Mouse (Mus musculus): ENCODE results near the gene Gm13128. TPM values are rescaled to one million over a fixed set of nuclear protein-coding genes. Genes with fewer than 3 reads are reported as not detected.
"Not testable (repeated sequence)": the region's sequence is repeated elsewhere in the genome, so short reads cannot be mapped to it uniquely, and the experiment has no call there.

The Gm13128 gene
- not detected in 2 replicates for polyA plus RNA-seq (2015; fragmentation: Nextera tagmentation; extraction: Ambion mirVana)

- not testable (repeated sequence) for H3K36me3 ChIP-seq; H3K4me3 ChIP-seq; H3K9me3 ChIP-seq; H3K27me3 ChIP-seq; H3K4me1 ChIP-seq (replicated peaks); H3K4me2 ChIP-seq; H3K27ac ChIP-seq (replicated peaks); ATAC-seq (ENCODE audit: low FRiP score, low read depth); H3K9ac ChIP-seq
- 64% methylated on average over 4 of the region's 4 CpGs for WGBS
These were observed at the start of gene Gm13128 for GRCm38 (mm10) chr4:144329949-144330348. TSS of gene Gm13128 (plus strand) at chr4:144330249.

- H3K9me3 ChIP-seq; H3K27ac ChIP-seq (replicated peaks); H3K4me1 ChIP-seq (replicated peaks); H3K4me3 ChIP-seq; H3K36me3 ChIP-seq; H3K4me2 ChIP-seq; ATAC-seq (ENCODE audit: low FRiP score, low read depth); H3K9ac ChIP-seq; H3K27me3 ChIP-seq: not testable (repeated sequence)
- 81% methylated on average over 1 of the region's 1 CpGs for WGBS
These were observed 49.7 kb upstream of the Gm13128 start, which contains the start of gene Pramel5 for GRCm38 (mm10) chr4:144280388-144280787. TSS of gene Pramel5 (minus strand) at chr4:144280488.

GRCm38 (mm10) chr4:144299414-144299813 is 30.6 kb upstream of the Gm13128 start:
- H3K4me1 ChIP-seq (replicated peaks); H3K27me3 ChIP-seq; H3K36me3 ChIP-seq; H3K4me2 ChIP-seq; H3K27ac ChIP-seq (replicated peaks); H3K9ac ChIP-seq; ATAC-seq (ENCODE audit: low FRiP score, low read depth); H3K9me3 ChIP-seq; H3K4me3 ChIP-seq: not testable (repeated sequence)
- WGBS: 38% methylated on average over 1 of the region's 1 CpGs

- H3K4me3 ChIP-seq; H3K27me3 ChIP-seq; H3K4me2 ChIP-seq; H3K4me1 ChIP-seq (replicated peaks); H3K27ac ChIP-seq (replicated peaks); H3K36me3 ChIP-seq; H3K9ac ChIP-seq; H3K9me3 ChIP-seq; ATAC-seq (ENCODE audit: low FRiP score, low read depth): not testable (repeated sequence)
- 68% methylated on average over 2 of the region's 2 CpGs for WGBS
These were observed 17.2 kb upstream of the Gm13128 start for GRCm38 (mm10) chr4:144312666-144313460.

GRCm38 (mm10) chr4:144335856-144336255 is 5.8 kb downstream of the Gm13128 start:
- H3K9ac ChIP-seq; H3K36me3 ChIP-seq; ATAC-seq (ENCODE audit: low FRiP score, low read depth); H3K9me3 ChIP-seq; H3K4me2 ChIP-seq; H3K27me3 ChIP-seq; H3K27ac ChIP-seq (replicated peaks); H3K4me3 ChIP-seq; H3K4me1 ChIP-seq (replicated peaks): not testable (repeated sequence)
- 77% methylated on average over 3 of the region's 3 CpGs for WGBS

- 86% methylated on average over 3 of the region's 3 CpGs for whole genome bisulfite sequencing
- H3K9ac ChIP-seq; H3K4me1 ChIP-seq (replicated peaks); ATAC-seq (ENCODE audit: low FRiP score, low read depth); H3K4me2 ChIP-seq; H3K9me3 ChIP-seq; H3K4me3 ChIP-seq; H3K27ac ChIP-seq (replicated peaks); H3K27me3 ChIP-seq; H3K36me3 ChIP-seq: not testable (repeated sequence)
These were observed 27.6 kb downstream of the Gm13128 start, which contains the start of gene Gm13119 for GRCm38 (mm10) chr4:144357642-144358041. TSS of gene Gm13119 (plus strand) at chr4:144357942.

GRCm38 (mm10) chr4:144377911-144378310 is 47.9 kb downstream of the Gm13128 start, which contains the start of gene Pramef20:
TSS of gene Pramef20 (minus strand) at chr4:144377933.
- Histone ChIP-seq H3K27me3 (no peaks in the 10 kb centered on the region), H3K27ac (replicated peaks) (no peak within 1 kb of the TSS), H3K9me3 (peaks cover 5% of the 10 kb centered on the region; the same call in 1 of the 2 replicates), H3K36me3 (no peaks in the 10 kb centered on the region), H3K4me2 (no peak within 1 kb of the TSS), H3K4me3 (no peak within 1 kb of the TSS), H3K9ac (no peak within 1 kb of the TSS), H3K4me1 (replicated peaks) (no peaks in the 10 kb centered on the region)
- 53% methylated on average over 2 of the region's 2 CpGs for WGBS
- ATAC-seq (ENCODE audit: low FRiP score, low read depth): no peak

Other genes with a start within 250 kb of the Gm13128 start
- not detected in 2 replicates for gene Gm13102, start 223.8 kb upstream of the Gm13128 start, polyA plus RNA-seq (2015; fragmentation: Nextera tagmentation; extraction: Ambion mirVana)
- gene Oog3, start 167.6 kb upstream of the Gm13128 start, polyA plus RNA-seq (2015; fragmentation: Nextera tagmentation; extraction: Ambion mirVana): not detected in 2 replicates
- not detected in 2 replicates for gene Oog2, start 139.5 kb upstream of the Gm13128 start, polyA plus RNA-seq (2015; fragmentation: Nextera tagmentation; extraction: Ambion mirVana)
- gene C87977, start 116.9 kb upstream of the Gm13128 start, polyA plus RNA-seq (2015; fragmentation: Nextera tagmentation; extraction: Ambion mirVana): not detected in 2 replicates
- not detected in 2 replicates for gene Pramel5, start 49.8 kb upstream of the Gm13128 start, polyA plus RNA-seq (2015; fragmentation: Nextera tagmentation; extraction: Ambion mirVana)
- gene Gm13119, start 27.7 kb downstream of the Gm13128 start, polyA plus RNA-seq (2015; fragmentation: Nextera tagmentation; extraction: Ambion mirVana): not detected in 2 replicates
- not detected in 2 replicates for gene Pramef20, start 47.7 kb downstream of the Gm13128 start, polyA plus RNA-seq (2015; fragmentation: Nextera tagmentation; extraction: Ambion mirVana)
- gene Pramef12, start 78.2 kb downstream of the Gm13128 start, polyA plus RNA-seq (2015; fragmentation: Nextera tagmentation; extraction: Ambion mirVana): not detected in 2 replicates
- gene 1700012P22Rik, start 108.5 kb downstream of the Gm13128 start, polyA plus RNA-seq (2015; fragmentation: Nextera tagmentation; extraction: Ambion mirVana): 0.28 TPM in 1 of 2 replicates, not detected in the other
- gene Gm9944, start 123.1 kb downstream of the Gm13128 start, polyA plus RNA-seq (2015; fragmentation: Nextera tagmentation; extraction: Ambion mirVana): not detected in 2 replicates
- gene Aadacl3, start 133.5 kb downstream of the Gm13128 start, polyA plus RNA-seq (2015; fragmentation: Nextera tagmentation; extraction: Ambion mirVana): not detected in 2 replicates
- not detected in 2 replicates for gene 9430007A20Rik, start 189.6 kb downstream of the Gm13128 start, polyA plus RNA-seq (2015; fragmentation: Nextera tagmentation; extraction: Ambion mirVana)
- not detected in 2 replicates for gene Gm13124, start 234.9 kb downstream of the Gm13128 start, polyA plus RNA-seq (2015; fragmentation: Nextera tagmentation; extraction: Ambion mirVana)

Data from hindbrain, embryonic 15.5 days (tissue).